Mouse (Mus musculus) intestine, embryonic 14.5 days (tissue): ENCODE data around the gene Mrps27. TPM values are rescaled to one million over a fixed set of nuclear protein-coding genes. Genes with fewer than 3 reads are reported as not detected.

ENCODE experiments used
- ATAC-seq: fragments of 200-750 bp; cut with Nextera tagmentation; replicated peaks from 2 replicates; pipeline ENCODE4 v1.8.0; 2017; ENCODE audit warnings: low read depth, moderate number of reproducible peaks, moderate TSS enrichment, moderate library complexity; ENCODE audit not compliant: low FRiP score, low TSS enrichment
- DNase-seq: peaks from one replicate; pipeline ENCODE4 v3.0.0-alpha.2; 2018; ENCODE audit warnings: low spot score
- H3K27ac ChIP-seq: fragments of 300-500 bp; sonication (generic); 2 replicates; pipeline ENCODE4 v1.5.1; 2014; ENCODE audit warnings: low read depth, mild to moderate bottlenecking, control low read depth
- H3K27me3 ChIP-seq: fragments of 300-500 bp; sonication (generic); replicated peaks from 2 replicates; pipeline ENCODE4 v1.6.1; 2014; ENCODE audit warnings: low read length, control low read depth; ENCODE audit not compliant: control insufficient read depth, insufficient read depth
- H3K36me3 ChIP-seq: fragments of 300-500 bp; sonication (generic); 2 replicates; pipeline ENCODE4 v1.6.1; 2014; ENCODE audit warnings: low read length, control low read depth; ENCODE audit not compliant: control insufficient read depth, insufficient read depth
- H3K4me1 ChIP-seq: fragments of 300-500 bp; sonication (generic); replicated peaks from 2 replicates; pipeline ENCODE4 v1.6.1; 2014; ENCODE audit warnings: low read length, control low read depth, mixed read lengths; ENCODE audit not compliant: control insufficient read depth, insufficient read depth
- H3K4me2 ChIP-seq: fragments of 300-500 bp; sonication (generic); 2 replicates; pipeline ENCODE4 v1.6.1; 2014; ENCODE audit warnings: low read length
- H3K4me3 ChIP-seq: fragments of 300-500 bp; sonication (generic); 2 replicates; pipeline ENCODE4 v1.5.1; 2014; ENCODE audit warnings: low read depth, low read length, control low read depth, mixed read lengths
- H3K9ac ChIP-seq: fragments of 300-500 bp; sonication (generic); 2 replicates; pipeline ENCODE4 v1.6.1; 2014; ENCODE audit warnings: mild to moderate bottlenecking, low read length
- H3K9me3 ChIP-seq: fragments of 300-500 bp; sonication (generic); 2 replicates; pipeline ENCODE4 v1.6.1; 2016; ENCODE audit warnings: low read length, control low read depth; ENCODE audit not compliant: control insufficient read depth
- WGBS: fragments of 180-500 bp; shearing (Covaris S2); extraction: QIAGEN DNeasy Blood & Tissue Kit; methylation state at CpG from one replicate; pipeline ENCODE4 v1.1.7; 2014; 5-methylcytosine and 5-hydroxymethylcytosine counted together
- polyA plus RNA-seq: library from polyadenylated mRNA; unstranded; fragments of >200 nt; fragmentation: Nextera tagmentation; extraction: Ambion mirVana; gene quantifications from 2 replicates; pipeline ENCODE4 v1.2.1, GENCODE M21; 2014

Mrps27 gene
- polyA plus RNA-seq, 1 experiment from 2014 or later, result 71.1 TPM

GRCm38 (mm10) chr13:99399373-99399772, 54.8 kb downstream of the Mrps27 start:
- no peaks in the 10 kb centered on the region for H3K4me1 ChIP-seq
- DNase-seq (no peak), ATAC-seq (no peak)
- H3K9me3 ChIP-seq, result no peaks in the 10 kb centered on the region
- no peak overlapping the region for H3K4me3 ChIP-seq
- no peak overlapping the region for H3K9ac ChIP-seq
- peaks cover 32% of the 10 kb centered on the region for H3K36me3 ChIP-seq
- H3K27me3 ChIP-seq, result no peaks in the 10 kb centered on the region
- 72% methylated on average over 4 of the region's 4 CpGs for WGBS
- no peak overlapping the region for H3K27ac ChIP-seq
- H3K4me2 ChIP-seq, result no peak overlapping the region

GRCm38 (mm10) chr13:99409216-99409615, 64.6 kb downstream of the Mrps27 start:
- H3K4me3 ChIP-seq, result no peak overlapping the region
- peaks cover 50% of the 10 kb centered on the region for H3K36me3 ChIP-seq
- H3K4me2 ChIP-seq, result no peak overlapping the region
- no peak for ATAC-seq
- 70% methylated on average over 2 of the region's 2 CpGs for WGBS
- H3K4me1 ChIP-seq, result 0 out of 2 replicates have a peak, but pooled peaks cover 3% of the 10 kb centered on the region
- H3K27me3 ChIP-seq, result no peaks in the 10 kb centered on the region
- no peaks in the 10 kb centered on the region for H3K9me3 ChIP-seq
- H3K9ac ChIP-seq, result no peak overlapping the region
- H3K27ac ChIP-seq, result no peak overlapping the region
- no peak for DNase-seq

- ATAC-seq, result no peak
- DNase-seq, result no peak
- H3K9me3 ChIP-seq, result no peaks in the 10 kb centered on the region
- H3K27ac ChIP-seq, result no peak overlapping the region
- no peak overlapping the region for H3K9ac ChIP-seq
- 0 out of 2 replicates have a peak, but pooled peaks cover 3% of the 10 kb centered on the region for H3K4me1 ChIP-seq
- WGBS, result 85% methylated on average over 14 of the region's 14 CpGs
- no peak overlapping the region for H3K4me2 ChIP-seq
- H3K4me3 ChIP-seq, result no peak overlapping the region
- peaks cover 52% of the 10 kb centered on the region for H3K36me3 ChIP-seq
- no peaks in the 10 kb centered on the region for H3K27me3 ChIP-seq
Measured at GRCm38 (mm10) chr13:99410611-99411515, 66.3 kb downstream of the Mrps27 start.

- Histone ChIP-seq H3K27ac (no peak overlapping the region), H3K9me3 (no peaks in the 10 kb centered on the region), H3K27me3 (no peaks in the 10 kb centered on the region), H3K4me2 (no peak overlapping the region), H3K36me3 (peaks cover 52% of the 10 kb centered on the region), H3K4me1 (0 out of 2 replicates have a peak, but pooled peaks cover 3% of the 10 kb centered on the region), H3K9ac (no peak overlapping the region), H3K4me3 (no peak overlapping the region)
- no peak for DNase-seq
- no peak for ATAC-seq
- 89% methylated on average over 3 of the region's 3 CpGs for WGBS
Measured at GRCm38 (mm10) chr13:99411761-99412160, 67.2 kb downstream of the Mrps27 start.

DNA sequence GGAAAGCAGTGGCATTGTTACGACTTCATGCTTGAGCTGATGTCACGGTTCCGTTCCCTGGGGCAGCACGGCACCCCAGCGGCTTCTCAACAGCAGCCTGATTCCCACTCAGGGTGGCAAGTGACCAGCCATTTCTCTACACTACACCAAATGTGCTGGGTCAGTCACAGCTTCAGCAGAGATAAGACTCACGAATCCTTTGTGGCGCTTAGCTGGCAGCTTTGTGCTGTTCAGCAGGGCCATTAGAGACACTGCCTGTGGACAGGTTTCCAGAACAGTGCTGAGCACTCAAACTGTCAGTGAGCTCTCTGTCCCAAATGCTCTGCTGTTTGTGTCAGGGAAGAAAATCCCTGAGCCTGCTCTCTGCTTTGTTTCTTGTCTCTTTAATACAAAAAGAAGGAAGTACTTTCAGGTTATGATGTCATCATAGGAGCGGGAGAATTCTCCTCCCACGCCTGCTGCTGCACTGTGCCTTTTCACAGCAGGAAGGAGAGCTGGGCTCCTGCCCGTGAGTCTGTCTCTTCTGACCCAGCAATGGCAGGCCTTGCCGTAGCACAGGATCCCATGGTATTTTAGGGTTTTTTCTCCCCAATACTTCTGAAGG, 68.0 kb downstream of the Mrps27 start:
- H3K9ac ChIP-seq, result no peak overlapping the region
- no peak for ATAC-seq
- no peaks in the 10 kb centered on the region for H3K27me3 ChIP-seq
- H3K4me1 ChIP-seq, result 0 out of 2 replicates have a peak, but pooled peaks cover 3% of the 10 kb centered on the region
- no peak overlapping the region for H3K4me3 ChIP-seq
- no peak overlapping the region for H3K4me2 ChIP-seq
- H3K36me3 ChIP-seq, result peaks cover 52% of the 10 kb centered on the region
- DNase-seq, result no peak
- WGBS, result 65% methylated on average over 11 of the region's 11 CpGs
- H3K9me3 ChIP-seq, result no peaks in the 10 kb centered on the region
- peak overlapping the region; percentile 44; the same call in 1 of the 2 replicates for H3K27ac ChIP-seq

DNA sequence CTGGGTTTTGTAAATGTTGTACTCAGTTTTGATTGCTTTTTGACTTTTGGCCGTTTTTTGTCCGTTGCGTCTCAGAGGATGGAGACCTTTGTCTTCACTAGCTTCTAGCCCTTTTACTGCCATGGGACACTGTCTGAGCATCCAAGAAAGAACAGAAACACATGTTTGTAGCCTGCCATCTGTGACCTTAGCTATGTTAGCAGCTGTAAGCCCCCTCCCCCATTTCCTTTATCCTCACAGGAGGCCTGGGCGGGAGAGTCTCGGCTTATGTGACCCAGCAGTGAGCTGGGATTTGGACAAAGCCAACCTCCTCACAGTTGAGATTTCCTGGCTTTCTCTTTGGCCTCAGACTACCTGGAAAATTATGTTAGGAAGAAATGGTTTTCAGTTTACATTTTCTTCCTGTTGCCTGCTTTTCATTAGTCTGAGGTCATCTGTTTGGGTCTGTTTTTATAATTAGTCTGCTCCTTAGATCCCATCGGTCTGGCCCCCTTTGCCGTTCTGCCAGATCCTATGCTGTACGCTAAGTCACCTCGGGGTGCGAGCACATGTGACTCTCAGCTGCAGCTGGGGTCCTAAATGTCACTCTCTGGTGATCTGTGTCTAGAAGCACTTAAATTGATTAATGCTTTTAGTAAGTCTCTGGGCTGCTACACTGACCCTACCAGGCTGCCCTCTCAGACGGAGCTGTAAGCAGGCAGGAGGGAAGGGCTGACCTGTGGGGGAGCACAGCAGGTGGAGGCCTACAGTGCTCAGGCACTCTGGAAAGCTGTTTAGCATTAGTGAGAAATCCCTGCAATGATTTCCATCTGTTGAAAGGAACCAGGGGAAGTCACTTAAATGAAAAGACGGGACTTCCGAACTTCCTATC, 69.1 kb downstream of the Mrps27 start:
- 0 out of 2 replicates have a peak overlapping the region, but pooled peaks have one; percentile 44 for H3K27ac ChIP-seq
- no peak overlapping the region for H3K4me2 ChIP-seq
- peaks cover 52% of the 10 kb centered on the region for H3K36me3 ChIP-seq
- 0 out of 2 replicates have a peak, but pooled peaks cover 3% of the 10 kb centered on the region for H3K4me1 ChIP-seq
- no peaks in the 10 kb centered on the region for H3K27me3 ChIP-seq
- no peak for DNase-seq
- ATAC-seq, result no peak
- 55% methylated on average over 13 of the region's 13 CpGs for WGBS
- no peak overlapping the region for H3K9ac ChIP-seq
- H3K4me3 ChIP-seq, result no peak overlapping the region
- H3K9me3 ChIP-seq, result no peaks in the 10 kb centered on the region

- no peak overlapping the region for H3K4me3 ChIP-seq
- no peak overlapping the region for H3K27ac ChIP-seq
- 61% methylated on average over 10 of the region's 10 CpGs for WGBS
- no peak for ATAC-seq
- peaks cover 52% of the 10 kb centered on the region for H3K36me3 ChIP-seq
- 0 out of 2 replicates have a peak, but pooled peaks cover 3% of the 10 kb centered on the region for H3K4me1 ChIP-seq
- H3K9ac ChIP-seq, result no peak overlapping the region
- H3K9me3 ChIP-seq, result no peaks in the 10 kb centered on the region
- H3K4me2 ChIP-seq, result no peak overlapping the region
- no peak for DNase-seq
- no peaks in the 10 kb centered on the region for H3K27me3 ChIP-seq
Measured at GRCm38 (mm10) chr13:99414352-99414742, 69.8 kb downstream of the Mrps27 start.

DNA sequence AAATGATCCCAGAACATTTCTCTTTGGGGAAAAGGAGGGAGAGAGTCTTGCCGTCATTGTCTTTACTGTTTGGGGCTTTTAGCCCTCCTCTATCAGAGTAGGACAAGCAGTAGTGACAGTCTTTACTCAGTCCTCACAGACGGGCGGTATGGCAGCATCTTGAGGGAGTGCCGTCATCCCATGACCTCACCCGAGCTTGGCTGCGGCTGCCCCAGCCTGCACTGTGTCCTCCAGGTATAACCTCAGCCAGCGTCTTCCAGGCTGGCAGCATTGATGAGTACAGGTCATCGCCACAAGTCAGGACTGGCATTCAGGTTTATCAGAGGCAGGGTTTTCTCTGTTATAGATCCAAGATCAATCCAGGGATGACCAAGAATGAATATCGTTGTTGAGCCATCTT, 72.0 kb downstream of the Mrps27 start:
- Histone ChIP-seq H3K9ac (no peak overlapping the region), H3K4me2 (no peak overlapping the region), H3K4me1 (0 out of 2 replicates have a peak, but pooled peaks cover 3% of the 10 kb centered on the region), H3K9me3 (no peaks in the 10 kb centered on the region), H3K4me3 (no peak overlapping the region), H3K36me3 (peaks cover 33% of the 10 kb centered on the region), H3K27me3 (no peaks in the 10 kb centered on the region), H3K27ac (no peak overlapping the region)
- 78% methylated on average over 9 of the region's 9 CpGs for WGBS
- no peak for DNase-seq
- ATAC-seq, result no peak
